Mouse (Mus musculus) thymus, adult 2 months (tissue): ENCODE measurements at regions not wholly inside any gene's neighbourhood (a gene's known extent, or its start where the extent isn't known, plus 50 kb on each side); places are given as distances from the start of the nearest gene placed in this dataset.

Experiments used
- DNase-seq: peaks from one replicate; pipeline ENCODE4 v3.0.0; 2021
- H3K27ac ChIP-seq: fragments of 200-500 bp; 2 replicates; pipeline ENCODE4 v1.5.1; 2012; ENCODE audit warnings: low read length, control low read depth; ENCODE audit not compliant: control insufficient read depth, insufficient read depth
- H3K27me3 ChIP-seq: fragments of 200-500 bp; 2 replicates; pipeline ENCODE4 v1.6.1; 2012; ENCODE audit warnings: mild to moderate bottlenecking, low read length, moderate library complexity, mixed read lengths; ENCODE audit not compliant: control insufficient read depth, insufficient read depth
- H3K36me3 ChIP-seq: fragments of 200-500 bp; 2 replicates; pipeline ENCODE4 v1.6.1; 2012; ENCODE audit warnings: mild to moderate bottlenecking, low read length, moderate library complexity; ENCODE audit not compliant: control insufficient read depth, insufficient read depth
- H3K4me1 ChIP-seq: fragments of 200-500 bp; replicated peaks from 2 replicates; pipeline ENCODE4 v1.6.1; 2012; ENCODE audit warnings: low read length; ENCODE audit not compliant: control insufficient read depth, insufficient read depth
- H3K4me3 ChIP-seq: fragments of 200-500 bp; 2 replicates; pipeline ENCODE4 v1.5.1; 2012; ENCODE audit warnings: mild to moderate bottlenecking, low read length, control low read depth, moderate library complexity; ENCODE audit not compliant: control insufficient read depth, insufficient read depth
- CTCF ChIP-seq: fragments of 200-500 bp; IDR thresholded peaks from 2 replicates; pipeline ENCODE4 v1.5.1; 2012; ENCODE audit warnings: mild to moderate bottlenecking, control low read depth, low read length, moderate library complexity, borderline replicate concordance; ENCODE audit not compliant: control insufficient read depth, poor library complexity, insufficient read depth; ENCODE audit errors: extremely low read depth
- POLR2A ChIP-seq: fragments of 200-500 bp; IDR thresholded peaks from 2 replicates; pipeline ENCODE4 v1.6.1; 2012; ENCODE audit warnings: mild to moderate bottlenecking, low read length, control low read depth, moderate library complexity; ENCODE audit not compliant: control insufficient read depth, poor library complexity, insufficient read depth; ENCODE audit errors: extremely low read depth
- WGBS: fragments of 180-500 bp; shearing (Covaris S2); methylation state at CpG from one replicate; pipeline ENCODE4 v1.1.7; 2018; 5-methylcytosine and 5-hydroxymethylcytosine counted together

DNA sequence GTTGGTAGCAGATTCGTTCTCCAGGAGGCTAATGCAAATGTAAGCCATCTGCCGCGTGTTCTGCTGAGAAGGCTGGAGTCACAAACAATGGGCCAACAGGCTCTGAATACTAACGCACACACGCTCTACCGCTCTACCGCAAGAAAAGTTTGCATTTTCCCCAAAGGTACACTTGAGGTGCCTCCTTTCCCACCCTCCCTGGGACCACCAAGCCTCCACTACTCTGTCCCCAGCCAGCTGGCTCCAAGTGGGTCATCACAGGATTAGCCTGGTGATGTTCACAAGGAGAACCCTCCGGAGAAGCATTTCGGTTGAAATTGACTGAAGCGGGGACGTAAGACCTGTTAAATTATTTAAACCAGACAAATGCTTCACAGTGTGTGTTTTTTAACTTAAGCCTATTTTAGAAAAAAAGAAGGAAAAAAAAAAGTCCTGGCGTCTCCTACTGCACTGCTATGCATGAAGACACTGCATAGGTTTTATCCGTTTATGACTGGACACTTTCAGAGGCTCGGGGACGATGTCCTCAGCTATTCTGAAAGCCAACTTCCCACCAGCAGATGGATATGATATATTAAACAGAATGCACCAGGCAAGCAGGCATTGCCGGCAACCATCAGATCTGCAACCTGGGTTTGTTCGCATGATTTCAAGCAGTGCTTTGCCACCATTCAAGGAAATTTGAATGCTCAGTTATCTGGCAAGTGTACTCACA lies 187.8 kb downstream of the Rwdd3 start:
- no peak overlapping the region for H3K4me3 ChIP-seq
- TF ChIP-seq POLR2A (no peak), CTCF (no peak)
- H3K27ac ChIP-seq, result no peak overlapping the region
- DNase-seq, result no peak
- H3K27me3 ChIP-seq, result no peaks in the 10 kb centered on the region
- no peaks in the 10 kb centered on the region for H3K4me1 ChIP-seq
- WGBS, result 92% methylated on average over 17 of the region's 17 CpGs
- H3K36me3 ChIP-seq, result no peaks in the 10 kb centered on the region

- no peaks in the 10 kb centered on the region for H3K27me3 ChIP-seq
- TF ChIP-seq CTCF (no peak), POLR2A (no peak)
- no peak overlapping the region for H3K27ac ChIP-seq
- H3K4me3 ChIP-seq, result no peak overlapping the region
- WGBS, result 28% methylated on average over 10 of the region's 10 CpGs
- H3K36me3 ChIP-seq, result no peaks in the 10 kb centered on the region
- DNase-seq, result no peak
- H3K4me1 ChIP-seq, result no peaks in the 10 kb centered on the region
Measured at GRCm38 (mm10) chr3:120982795-120983555, 188.5 kb downstream of the Rwdd3 start.

DNA sequence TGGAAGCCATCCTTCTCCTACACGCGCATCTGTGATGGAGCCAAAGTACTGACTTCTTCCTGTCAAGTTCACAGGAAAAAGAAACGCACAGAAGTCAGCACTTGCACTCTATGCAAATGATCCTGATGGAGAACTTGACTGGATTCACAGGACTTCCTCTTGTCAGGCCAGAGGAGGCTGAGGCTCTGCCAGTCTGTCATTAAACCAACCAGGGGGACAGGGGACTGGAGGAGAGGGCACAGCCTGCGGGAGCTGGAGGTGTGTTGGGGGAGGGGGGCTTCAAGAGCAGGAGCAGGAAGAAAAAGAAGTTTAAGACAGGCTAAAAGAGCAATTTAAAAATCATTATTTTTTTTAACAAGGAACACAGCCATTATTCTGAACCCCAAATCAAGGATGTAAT lies 189.3 kb downstream of the Rwdd3 start:
- no peak overlapping the region for H3K27ac ChIP-seq
- WGBS, result 30% methylated on average over 4 of the region's 4 CpGs
- H3K4me1 ChIP-seq, result no peaks in the 10 kb centered on the region
- H3K27me3 ChIP-seq, result no peaks in the 10 kb centered on the region
- TF ChIP-seq POLR2A, result no peak
- TF ChIP-seq CTCF, result no peak
- no peak overlapping the region for H3K4me3 ChIP-seq
- no peaks in the 10 kb centered on the region for H3K36me3 ChIP-seq
- DNase-seq, result no peak

GRCm38 (mm10) chr3:120970746-120971466 lies 200.6 kb downstream of the Rwdd3 start:
- Histone ChIP-seq H3K27me3 (no peaks in the 10 kb centered on the region), H3K4me3 (no peak overlapping the region), H3K27ac (no peak overlapping the region), H3K36me3 (no peaks in the 10 kb centered on the region), H3K4me1 (no peaks in the 10 kb centered on the region)
- 96% methylated on average over 14 of the region's 14 CpGs for WGBS
- DNase-seq, result no peak
- TF ChIP-seq CTCF, result no peak
- no peak for TF ChIP-seq POLR2A

DNA sequence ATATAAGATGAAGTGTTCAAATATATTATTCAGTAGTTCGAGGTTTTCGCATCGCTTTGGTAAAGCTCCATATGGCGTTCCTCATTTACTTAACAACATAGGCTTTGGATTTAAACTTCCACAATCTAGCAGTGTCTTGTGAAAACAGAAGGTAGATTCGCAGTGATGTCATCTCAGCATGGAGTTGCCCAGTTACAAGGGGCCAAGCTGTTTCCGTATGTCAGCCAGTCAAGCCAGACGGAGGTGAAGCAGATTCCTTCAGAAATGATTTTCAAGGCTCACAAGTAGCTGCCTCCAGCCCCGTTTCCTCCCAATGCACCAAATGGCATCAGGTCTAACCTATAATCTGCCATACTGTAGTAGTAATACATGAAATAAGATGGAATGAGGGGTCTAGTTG lies 224.6 kb downstream of the Rwdd3 start:
- no peaks in the 10 kb centered on the region for H3K36me3 ChIP-seq
- no peak for TF ChIP-seq POLR2A
- TF ChIP-seq CTCF, result no peak
- H3K4me1 ChIP-seq, result no peaks in the 10 kb centered on the region
- DNase-seq, result no peak
- H3K4me3 ChIP-seq, result no peak overlapping the region
- no peak overlapping the region for H3K27ac ChIP-seq
- H3K27me3 ChIP-seq, result no peaks in the 10 kb centered on the region
- WGBS, result 93% methylated on average over 8 of the region's 8 CpGs

GRCm38 (mm10) chr3:120934401-120934800 lies 237.1 kb downstream of the Rwdd3 start:
- 41% methylated on average over 4 of the region's 4 CpGs for WGBS
- H3K27me3 ChIP-seq, result no peaks in the 10 kb centered on the region
- no peak overlapping the region for H3K27ac ChIP-seq
- no peak for DNase-seq
- no peaks in the 10 kb centered on the region for H3K36me3 ChIP-seq
- no peaks in the 10 kb centered on the region for H3K4me1 ChIP-seq
- TF ChIP-seq CTCF (no peak), POLR2A (no peak)
- no peak overlapping the region for H3K4me3 ChIP-seq
